Mouse (Mus musculus): Measurements from ENCODE around the gene Tmed2. TPM values are rescaled to one million over a fixed set of nuclear protein-coding genes. Genes with fewer than 3 reads are reported as not detected.
A peak's percentile ranks its signal among the peaks of the same experiment; 100 is the strongest.
"Not testable (repeated sequence)": the region's sequence is repeated elsewhere in the genome, so short reads cannot be mapped to it uniquely, and the experiment has no call there.

The Tmed2 gene
- polyA plus RNA-seq, 1 experiment from 2014 or later: 465 TPM

GRCm38 (mm10) chr5:124540905-124541601 lies 558 bp downstream of the Tmed2 start:
- under 1% methylated on average over 59 of the region's 89 CpGs for WGBS
- Histone ChIP-seq H3K27me3 (ENCODE audit: control insufficient read depth, insufficient read depth, low read length) (no peaks in the 10 kb centered on the region), H3K36me3 (ENCODE audit: control insufficient read depth, insufficient read depth, low read length) (peaks cover 2% of the 10 kb centered on the region), H3K9me3 (ENCODE audit: control insufficient read depth, low read length) (no peaks in the 10 kb centered on the region), H3K4me1 (replicated peaks; ENCODE audit: control insufficient read depth, insufficient read depth, low read length) (peaks cover 3% of the 10 kb centered on the region; the same call in 1 of the 2 replicates), H3K4me3 (ENCODE audit: low read depth, low read length) (peak overlapping the region; percentile 93), H3K9ac (ENCODE audit: low read length) (peak overlapping the region; percentile 86), H3K4me2 (ENCODE audit: low read depth, low read length, severe bottlenecking) (peak overlapping the region; percentile 74), H3K27ac (ENCODE audit: low read depth, low read length) (no peak overlapping the region)
- ATAC-seq (replicated peaks; ENCODE audit: low FRiP score) (peak; percentile 77), DNase-seq (ENCODE audit: low spot score) (peak; percentile 75)

GRCm38 (mm10) chr5:124541602-124541973 lies 1.1 kb downstream of the Tmed2 start:
- Histone ChIP-seq H3K36me3 (ENCODE audit: control insufficient read depth, insufficient read depth, low read length) (peaks cover 7% of the 10 kb centered on the region), H3K27me3 (ENCODE audit: control insufficient read depth, insufficient read depth, low read length) (no peaks in the 10 kb centered on the region), H3K4me3 (ENCODE audit: low read depth, low read length) (peak overlapping the region; percentile 93), H3K27ac (ENCODE audit: low read depth, low read length) (no peak overlapping the region), H3K9ac (ENCODE audit: low read length) (peak overlapping the region; percentile 86), H3K9me3 (ENCODE audit: control insufficient read depth, low read length) (no peaks in the 10 kb centered on the region), H3K4me1 (replicated peaks; ENCODE audit: control insufficient read depth, insufficient read depth, low read length) (peaks cover 3% of the 10 kb centered on the region; the same call in 1 of the 2 replicates), H3K4me2 (ENCODE audit: low read depth, low read length, severe bottlenecking) (peak overlapping the region; percentile 74)
- 16% methylated on average over 8 of the region's 8 CpGs for WGBS
- DNase-seq (ENCODE audit: low spot score) (no peak), ATAC-seq (replicated peaks; ENCODE audit: low FRiP score) (no peak)

- not testable (repeated sequence) for H3K4me1 ChIP-seq (replicated peaks; ENCODE audit: control insufficient read depth, insufficient read depth, low read length); H3K9ac ChIP-seq (ENCODE audit: low read length); ATAC-seq (replicated peaks; ENCODE audit: low FRiP score); H3K4me2 ChIP-seq (ENCODE audit: low read depth, low read length, severe bottlenecking); H3K4me3 ChIP-seq (ENCODE audit: low read depth, low read length); H3K27ac ChIP-seq (ENCODE audit: low read depth, low read length); H3K36me3 ChIP-seq (ENCODE audit: control insufficient read depth, insufficient read depth, low read length); H3K9me3 ChIP-seq (ENCODE audit: control insufficient read depth, low read length); H3K27me3 ChIP-seq (ENCODE audit: control insufficient read depth, insufficient read depth, low read length); DNase-seq (ENCODE audit: low spot score)
- 78% methylated on average over 4 of the region's 4 CpGs for WGBS
Measured at GRCm38 (mm10) chr5:124550737-124551136, 10.2 kb downstream of the Tmed2 start.

DNA sequence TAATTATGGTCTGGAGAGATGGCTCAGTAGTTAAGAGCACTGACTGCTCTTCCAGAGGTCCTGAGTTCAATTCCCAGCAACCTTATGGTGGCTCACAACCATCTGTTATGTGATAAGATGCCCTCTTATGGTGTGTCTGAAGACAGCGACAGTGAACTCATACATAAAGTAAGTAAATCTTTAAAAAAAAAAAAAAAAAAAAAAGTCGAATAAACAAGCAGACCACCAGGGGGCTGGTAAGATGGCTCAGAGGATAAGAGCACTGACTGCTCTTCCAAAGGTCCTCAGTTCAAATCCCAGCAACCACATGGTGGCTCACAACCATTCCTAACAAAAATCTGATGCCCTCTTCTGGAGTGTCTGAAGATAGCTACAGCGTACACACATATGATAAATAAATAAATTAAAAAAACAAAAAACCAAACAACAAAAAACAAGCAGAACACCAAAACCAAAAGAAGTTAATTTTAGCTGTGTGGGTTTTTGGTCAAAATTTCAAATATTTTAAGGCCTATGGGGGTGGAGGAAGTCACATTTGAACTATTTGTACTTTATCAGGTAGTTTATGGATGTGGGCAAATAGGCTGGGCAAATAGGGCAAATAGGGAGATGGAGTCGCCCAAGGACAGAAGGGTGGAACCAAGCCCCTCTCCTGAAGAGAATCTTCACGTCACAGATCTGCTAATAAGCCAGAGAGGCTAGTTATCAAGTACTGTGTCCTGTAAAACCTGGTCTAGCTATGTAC lies 11.0 kb downstream of the Tmed2 start:
- not testable (repeated sequence) for H3K27me3 ChIP-seq (ENCODE audit: control insufficient read depth, insufficient read depth, low read length); H3K27ac ChIP-seq (ENCODE audit: low read depth, low read length); H3K4me1 ChIP-seq (replicated peaks; ENCODE audit: control insufficient read depth, insufficient read depth, low read length); DNase-seq (ENCODE audit: low spot score); H3K36me3 ChIP-seq (ENCODE audit: control insufficient read depth, insufficient read depth, low read length); ATAC-seq (replicated peaks; ENCODE audit: low FRiP score); H3K9me3 ChIP-seq (ENCODE audit: control insufficient read depth, low read length)
- peak overlapping the region; percentile 79 for H3K9ac ChIP-seq (ENCODE audit: low read length)
- WGBS: 33% methylated on average over 5 of the region's 5 CpGs
- H3K4me2 ChIP-seq (ENCODE audit: low read depth, low read length, severe bottlenecking): peak overlapping the region; percentile 74
- peak overlapping the region; percentile 85 for H3K4me3 ChIP-seq (ENCODE audit: low read depth, low read length)

DNA sequence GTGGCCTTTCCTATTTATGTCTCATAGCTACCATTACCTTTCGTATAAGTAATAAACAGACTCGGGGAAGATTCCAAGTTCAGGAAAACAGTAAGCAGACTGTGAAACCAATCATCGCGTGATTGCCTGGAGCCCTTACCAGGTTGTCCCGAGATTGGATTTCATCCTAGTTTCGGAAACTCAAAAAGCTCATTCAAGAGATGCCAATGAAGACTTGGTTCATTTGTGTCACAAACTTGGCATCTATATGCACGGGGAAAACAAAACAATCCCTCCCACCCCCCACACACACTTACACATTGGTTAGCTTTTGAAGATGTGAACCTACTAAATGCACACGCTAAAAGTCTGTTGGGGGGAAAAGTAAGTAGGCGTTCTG lies 11.6 kb downstream of the Tmed2 start:
- 15% methylated on average over 9 of the region's 9 CpGs for WGBS
- no peaks in the 10 kb centered on the region for H3K4me1 ChIP-seq (replicated peaks; ENCODE audit: control insufficient read depth, insufficient read depth, low read length)
- DNase-seq (ENCODE audit: low spot score): no peak
- H3K4me3 ChIP-seq (ENCODE audit: low read depth, low read length): peak overlapping the region; percentile 85
- peak overlapping the region; percentile 79 for H3K9ac ChIP-seq (ENCODE audit: low read length)
- H3K27ac ChIP-seq (ENCODE audit: low read depth, low read length): peak overlapping the region; percentile 68
- H3K9me3 ChIP-seq (ENCODE audit: control insufficient read depth, low read length): no peaks in the 10 kb centered on the region
- no peak for ATAC-seq (replicated peaks; ENCODE audit: low FRiP score)
- peak overlapping the region; percentile 74 for H3K4me2 ChIP-seq (ENCODE audit: low read depth, low read length, severe bottlenecking)
- H3K36me3 ChIP-seq (ENCODE audit: control insufficient read depth, insufficient read depth, low read length): peaks cover 7% of the 10 kb centered on the region
- H3K27me3 ChIP-seq (ENCODE audit: control insufficient read depth, insufficient read depth, low read length): no peaks in the 10 kb centered on the region

- ATAC-seq (replicated peaks; ENCODE audit: low FRiP score): peak; percentile 84
- H3K4me1 ChIP-seq (replicated peaks; ENCODE audit: control insufficient read depth, insufficient read depth, low read length): no peaks in the 10 kb centered on the region
- peak within 1 kb of the TSS; percentile 74 for H3K4me2 ChIP-seq (ENCODE audit: low read depth, low read length, severe bottlenecking)
- WGBS: under 1% methylated on average over 63 of the region's 66 CpGs
- H3K27me3 ChIP-seq (ENCODE audit: control insufficient read depth, insufficient read depth, low read length): no peaks in the 10 kb centered on the region
- peak within 1 kb of the TSS; percentile 68 for H3K27ac ChIP-seq (ENCODE audit: low read depth, low read length)
- H3K36me3 ChIP-seq (ENCODE audit: control insufficient read depth, insufficient read depth, low read length): peaks cover 4% of the 10 kb centered on the region
- H3K9me3 ChIP-seq (ENCODE audit: control insufficient read depth, low read length): no peaks in the 10 kb centered on the region
- peak within 1 kb of the TSS; percentile 85 for H3K4me3 ChIP-seq (ENCODE audit: low read depth, low read length)
- peak within 1 kb of the TSS; percentile 79 for H3K9ac ChIP-seq (ENCODE audit: low read length)
- DNase-seq (ENCODE audit: low spot score): peak; percentile 94
Measured at GRCm38 (mm10) chr5:124552558-124553307, 12.2 kb downstream of the Tmed2 start, which contains the start of gene Ddx55. Gene Ddx55, plus strand, starts transcription at chr5:124552864.

DNA sequence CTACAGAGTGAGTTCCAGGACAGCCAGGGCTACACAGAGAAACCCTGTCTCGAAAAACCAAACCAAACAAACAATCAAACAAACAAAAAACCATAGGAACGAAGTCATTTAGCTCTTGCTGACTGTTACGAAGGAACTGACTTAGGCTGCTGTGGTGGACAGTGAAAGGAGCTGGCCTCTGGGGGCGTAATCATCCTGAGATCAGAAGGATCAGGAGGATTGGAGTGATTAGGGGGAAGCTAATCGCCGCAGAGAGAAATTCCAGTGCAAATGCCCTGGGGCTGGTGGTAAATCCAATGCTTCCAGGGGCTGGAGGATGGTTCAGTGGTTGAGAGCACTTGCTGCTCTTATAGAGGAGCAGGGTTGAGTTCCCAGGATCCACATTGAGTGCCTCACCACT lies 13.1 kb downstream of the Tmed2 start:
- Histone ChIP-seq H3K4me1 (replicated peaks; ENCODE audit: control insufficient read depth, insufficient read depth, low read length) (no peaks in the 10 kb centered on the region), H3K36me3 (ENCODE audit: control insufficient read depth, insufficient read depth, low read length) (peaks cover 3% of the 10 kb centered on the region), H3K4me3 (ENCODE audit: low read depth, low read length) (peak overlapping the region; percentile 85; the same call in 1 of the 2 replicates), H3K4me2 (ENCODE audit: low read depth, low read length, severe bottlenecking) (peak overlapping the region; percentile 74; the same call in 1 of the 2 replicates), H3K9ac (ENCODE audit: low read length) (no peak overlapping the region), H3K27me3 (ENCODE audit: control insufficient read depth, insufficient read depth, low read length) (no peaks in the 10 kb centered on the region), H3K27ac (ENCODE audit: low read depth, low read length) (no peak overlapping the region), H3K9me3 (ENCODE audit: control insufficient read depth, low read length) (no peaks in the 10 kb centered on the region)
- WGBS: 65% methylated on average over 6 of the region's 6 CpGs
- DNase-seq (ENCODE audit: low spot score): no peak
- ATAC-seq (replicated peaks; ENCODE audit: low FRiP score): no peak

- H3K4me3 ChIP-seq (ENCODE audit: low read depth, low read length): no peak overlapping the region
- no peak overlapping the region for H3K9ac ChIP-seq (ENCODE audit: low read length)
- ATAC-seq (replicated peaks; ENCODE audit: low FRiP score) (no peak), DNase-seq (ENCODE audit: low spot score) (no peak)
- H3K4me2 ChIP-seq (ENCODE audit: low read depth, low read length, severe bottlenecking): no peak overlapping the region
- H3K9me3 ChIP-seq (ENCODE audit: control insufficient read depth, low read length): no peaks in the 10 kb centered on the region
- WGBS: 83% methylated on average over 1 of the region's 1 CpGs
- H3K27me3 ChIP-seq (ENCODE audit: control insufficient read depth, insufficient read depth, low read length): no peaks in the 10 kb centered on the region
- H3K36me3 ChIP-seq (ENCODE audit: control insufficient read depth, insufficient read depth, low read length): peaks cover 9% of the 10 kb centered on the region
- H3K27ac ChIP-seq (ENCODE audit: low read depth, low read length): no peak overlapping the region
- H3K4me1 ChIP-seq (replicated peaks; ENCODE audit: control insufficient read depth, insufficient read depth, low read length): no peaks in the 10 kb centered on the region
Measured at GRCm38 (mm10) chr5:124555145-124555544, 14.7 kb downstream of the Tmed2 start.
